ENCODE assay signal across 9 mouse cellular contexts in the genomic region with DNA sequence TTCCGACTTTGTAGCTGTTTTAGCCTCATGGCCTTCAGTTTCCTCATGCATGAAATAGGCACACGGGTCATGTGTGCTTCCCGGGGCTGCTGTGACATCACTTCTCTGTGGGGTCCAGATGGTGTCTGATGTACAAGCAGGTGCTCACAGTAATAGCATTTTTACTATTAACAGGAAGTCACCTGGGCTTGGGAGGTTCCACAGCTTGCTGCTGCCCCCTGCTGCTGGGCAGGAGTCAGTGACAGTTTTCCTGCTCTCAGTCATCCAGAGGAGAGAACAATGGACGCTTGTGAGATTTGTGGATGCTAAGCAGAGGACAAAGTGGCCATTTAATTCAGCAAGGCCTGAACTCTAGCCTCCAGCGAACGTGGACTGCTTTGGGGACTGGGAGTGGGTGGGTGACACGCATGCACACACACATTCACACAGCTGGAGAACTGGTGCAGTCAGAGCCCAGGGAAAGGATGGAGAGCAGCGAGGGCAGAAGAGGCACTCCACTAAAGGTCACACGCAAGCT. TPM values are rescaled to one million over a fixed set of nuclear protein-coding genes. Genes with fewer than 3 reads are reported as not detected.
DNase-seq lines count a peak whose midpoint lies in the region; ATAC-seq and TF ChIP-seq lines count a peak whose summit lies in the region.
"Had no signal": no experiment of that assay in that cellular context is flagged by ENCODE, and none has a peak within 500 bp of the region (broad histone marks: within the 10 kb centered on the region; RNA-seq: fewer than 3 reads in every experiment).

No protein-coding gene starts in this region.

- no peak overlapping the region for H3K27ac ChIP-seq in embryonic facial prominence, embryonic 11.5 days (replicated peaks; ENCODE audit: low read depth, low read length)
- H3K27ac ChIP-seq in liver, embryonic 14.5 days: no peak overlapping the region
- peak overlapping the region; percentile 83 for H3K27ac ChIP-seq in neural tube, embryonic 13.5 days (replicated peaks)
- H3K27ac ChIP-seq in testis, adult 2 months (ENCODE audit: control insufficient read depth, insufficient read depth, low read depth, low read length): no peak overlapping the region
- H3K27ac ChIP-seq: heart, embryonic 15.5 days had no signal

- H3K4me1 ChIP-seq in embryonic facial prominence, embryonic 11.5 days (ENCODE audit: control insufficient read depth, insufficient read depth, low read length): no peaks in the 10 kb centered on the region
- 0 out of 4 replicates have a peak, but pooled peaks cover 0 to 2% of the 10 kb centered on the region in 2 experiments for H3K4me1 ChIP-seq in liver, embryonic 14.5 days (replicated peaks; ENCODE audit: control insufficient read depth in 2 of 2, insufficient read depth in 2 of 2, low read length in 1 of 2)
- H3K4me1 ChIP-seq in neural tube, embryonic 13.5 days (replicated peaks): peaks cover 26% of the 10 kb centered on the region
- H3K4me1 ChIP-seq in testis, adult 2 months (ENCODE audit: control insufficient read depth, insufficient read depth, low read length): no peaks in the 10 kb centered on the region

- intact Hi-C loops in heart, postnatal 14 days (cut with DNase I): loop anchor here (1.0 to 2.0 kb wide), 3 partner anchors 58 to 218 kb away; no protein-coding TSS in a partner anchor

- H3K4me2 ChIP-seq in embryonic facial prominence, embryonic 11.5 days (ENCODE audit: low read depth, low read length): no peak overlapping the region
- H3K4me2 ChIP-seq in liver, embryonic 14.5 days (ENCODE audit: low read depth): no peak overlapping the region
- no peak overlapping the region for H3K4me2 ChIP-seq in neural tube, embryonic 13.5 days
- H3K4me2 ChIP-seq: heart, embryonic 15.5 days had no signal

- H3K36me3 ChIP-seq in embryonic facial prominence, embryonic 11.5 days (replicated peaks; ENCODE audit: control insufficient read depth, insufficient read depth, low read depth, low read length): peaks cover 12% of the 10 kb centered on the region
- peaks cover 13% of the 10 kb centered on the region; the same call in 1 of the 2 replicates for H3K36me3 ChIP-seq in liver, embryonic 14.5 days (replicated peaks; ENCODE audit: control insufficient read depth, insufficient read depth, low read depth)
- H3K36me3 ChIP-seq in neural tube, embryonic 13.5 days: peaks cover 46% of the 10 kb centered on the region
- H3K36me3 ChIP-seq in testis, adult 2 months (ENCODE audit: control insufficient read depth, insufficient read depth, low read length): no peaks in the 10 kb centered on the region

- no peaks in the 10 kb centered on the region for H3K9me3 ChIP-seq in embryonic facial prominence, embryonic 11.5 days (replicated peaks; ENCODE audit: control insufficient read depth, low read length)
- H3K9me3 ChIP-seq in liver, embryonic 14.5 days (ENCODE audit: control insufficient read depth, low read length): no peaks in the 10 kb centered on the region
- H3K9me3 ChIP-seq in neural tube, embryonic 13.5 days: no peaks in the 10 kb centered on the region
- H3K9me3 ChIP-seq: heart, embryonic 15.5 days had no signal

- TF ChIP-seq CTCF in liver, embryonic 14.5 days (IDR thresholded peaks at IDR 0.05; ENCODE audit: low read depth): peak; percentile 89
- TF ChIP-seq CTCF in testis, adult 2 months (IDR thresholded peaks at IDR 0.05; ENCODE audit: control insufficient read depth, insufficient read depth, insufficient replicate concordance, low read depth, low read length): peak; percentile 57; the same call in 1 of the 2 replicates

- no peak for TF ChIP-seq EP300 in liver, embryonic 14.5 days (IDR thresholded peaks at IDR 0.05; ENCODE audit: low read depth)

- DNase-seq in adrenal gland, postnatal 14 days: peak; percentile 78
- DNase-seq in embryonic facial prominence, embryonic 11.5 days (ENCODE audit: low spot score): peak; percentile 70
- peak; percentile 69 to 77 for DNase-seq in heart, postnatal 14 days
- DNase-seq in large intestine, adult 2 months (ENCODE audit: low read depth, low spot score): peak; percentile 16
- peak in 1 of 3 experiments; percentile 12 for DNase-seq in liver, embryonic 14.5 days (ENCODE audit: low read depth in 3 of 3, low spot score in 3 of 3)

- ATAC-seq in CD4-positive, CD25-positive, alpha-beta regulatory T cell, adult 4 months: peak; percentile 57
- ATAC-seq in embryonic facial prominence, embryonic 11.5 days (replicated peaks; ENCODE audit: insufficient number of reproducible peaks, low FRiP score, low TSS enrichment, low read depth): peak; percentile 29
- ATAC-seq in liver, embryonic 14.5 days (ENCODE audit: insufficient read depth): no peak
- ATAC-seq in neural tube, embryonic 13.5 days (ENCODE audit: low read depth): peak; percentile 66

- H3K9ac ChIP-seq in embryonic facial prominence, embryonic 11.5 days (replicated peaks; ENCODE audit: low read length): no peak overlapping the region
- H3K9ac ChIP-seq in liver, embryonic 14.5 days (replicated peaks): no peak overlapping the region
- H3K9ac ChIP-seq in neural tube, embryonic 13.5 days: peak overlapping the region; percentile 63
- H3K9ac ChIP-seq: heart, embryonic 15.5 days had no signal

- no peak overlapping the region for H3K4me3 ChIP-seq in embryonic facial prominence, embryonic 11.5 days (ENCODE audit: low read depth, low read length)
- H3K4me3 ChIP-seq in liver, embryonic 14.5 days (ENCODE audit: insufficient read depth in 1 of 2, low read depth in 2 of 2, low read length in 2 of 2): no peak overlapping the region
- no peak overlapping the region for H3K4me3 ChIP-seq in neural tube, embryonic 13.5 days
- H3K4me3 ChIP-seq in testis, adult 2 months (ENCODE audit: control insufficient read depth, low read depth, low read length): no peak overlapping the region
- H3K4me3 ChIP-seq: heart, embryonic 15.5 days had no signal

- TF ChIP-seq POLR2A in testis, adult 2 months (IDR thresholded peaks at IDR 0.05; ENCODE audit: control insufficient read depth, low read depth, low read length): no peak

- 36% methylated on average over 9 of the region's 9 CpGs for whole genome bisulfite sequencing in embryonic facial prominence, embryonic 11.5 days
- 36% methylated on average over 9 of the region's 9 CpGs for WGBS in large intestine, adult 2 months
- 35% methylated on average over 9 of the region's 9 CpGs for WGBS in liver, embryonic 14.5 days (ENCODE audit: insufficient replicate concordance)
- WGBS in neural tube, embryonic 13.5 days: 29% methylated on average over 9 of the region's 9 CpGs

- no peaks in the 10 kb centered on the region for H3K27me3 ChIP-seq in embryonic facial prominence, embryonic 11.5 days (ENCODE audit: control insufficient read depth, insufficient read depth, low read length)
- no peaks in the 10 kb centered on the region for H3K27me3 ChIP-seq in liver, embryonic 14.5 days (ENCODE audit: control insufficient read depth, insufficient read depth, low read length)
- H3K27me3 ChIP-seq in neural tube, embryonic 13.5 days: no peaks in the 10 kb centered on the region
- H3K27me3 ChIP-seq in testis, adult 2 months (ENCODE audit: control insufficient read depth, insufficient read depth, low read length): no peaks in the 10 kb centered on the region
- H3K27me3 ChIP-seq: heart, embryonic 15.5 days had no signal

RNA-seq across cellular contexts. Expression of a gene that starts 35.7 kb away (rescaled TPM):
- polyA plus RNA-seq in CD4-positive, CD25-positive, alpha-beta regulatory T cell, adult 4 months (2017; shearing (Covaris generic)): 100 to 1,000 TPM in 1 of 2 experiments, 10 to 100 TPM in 1; 99.5 to 157 TPM
- total RNA-seq in adrenal gland, postnatal 14 days (2021): 0.63 and 8.8 TPM in 2 replicates
- 0.11 and 0.20 TPM in 2 replicates for polyA plus RNA-seq in embryonic facial prominence, embryonic 11.5 days (2014; fragmentation: Nextera tagmentation; extraction: Ambion mirVana)
- 1 to 10 TPM in 1 of 2 experiments, under 1 TPM in 1; 0.55 to 3.1 TPM for total RNA-seq in heart, postnatal 14 days (2021)
- 11.2 and 13.7 TPM in 2 replicates for polyA plus RNA-seq in large intestine, adult 2 months (2012; rRNA removed)
- polyA plus RNA-seq in liver, embryonic 14.5 days (2012; rRNA removed): 1.0 and 1.2 TPM in 2 replicates
- polyA plus RNA-seq in liver, embryonic 14.5 days (2014; fragmentation: Nextera tagmentation; extraction: Ambion mirVana): 0.38 and 0.48 TPM in 2 replicates
- 0.25 and 0.61 TPM in 2 replicates for polyA plus RNA-seq in neural tube, embryonic 13.5 days (2015; fragmentation: Nextera tagmentation; extraction: Ambion mirVana)
- polyA plus RNA-seq in testis, adult 2 months (2012; rRNA removed): 0.10 TPM in 1 of 2 replicates, not detected in the other
